In the genomic region with DNA sequence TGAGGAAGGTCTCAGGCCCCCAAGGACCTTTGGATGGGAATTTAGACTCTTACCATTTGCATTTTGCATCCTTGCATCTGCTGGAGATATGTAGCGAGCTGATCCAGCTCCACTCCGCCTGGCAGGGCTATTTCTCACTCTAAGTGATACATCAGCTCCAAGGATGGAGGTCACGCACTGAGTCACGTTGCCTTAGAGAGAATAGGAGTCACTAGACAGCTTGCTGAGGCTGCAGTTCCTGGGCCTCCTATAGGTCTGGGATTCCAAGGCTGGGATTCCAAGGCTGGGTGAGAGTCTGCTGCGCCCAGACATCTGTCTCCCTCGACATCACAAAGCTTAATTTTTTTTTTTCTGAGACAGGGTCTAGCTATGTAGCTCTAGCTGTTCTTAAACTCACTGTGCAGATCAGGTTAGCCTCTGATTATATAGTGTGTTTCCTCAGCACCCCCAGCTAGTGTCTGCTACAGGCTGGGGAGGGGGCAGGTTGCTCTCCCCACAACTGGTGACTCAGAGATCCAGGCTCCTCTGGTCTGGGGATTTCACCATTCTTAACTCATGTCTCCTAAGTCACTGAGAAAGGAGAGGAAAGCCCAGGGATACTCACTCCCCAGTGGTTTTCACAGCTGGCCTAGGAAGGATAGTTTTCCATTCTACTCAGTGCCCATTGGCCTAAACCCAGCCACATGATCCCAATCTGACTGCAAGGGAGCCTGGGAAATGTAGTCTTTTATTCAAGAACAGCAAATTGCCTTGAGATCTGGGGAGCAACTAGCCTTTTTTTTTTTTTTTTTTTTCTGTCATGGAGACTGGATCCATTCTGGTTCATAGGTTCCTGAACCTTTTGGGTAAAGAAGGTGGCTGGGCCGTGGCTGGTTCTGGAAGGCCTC, we compare ENCODE assay signal across 8 mouse cellular contexts.
DNase-seq lines count a peak whose midpoint lies in the region; ATAC-seq lines count a peak whose summit lies in the region.

No protein-coding gene starts in this region.

- no peak overlapping the region for H3K9ac ChIP-seq in neural tube, embryonic 11.5 days (ENCODE audit: low read length)
- no peak overlapping the region for H3K9ac ChIP-seq in hindbrain, embryonic 15.5 days
- H3K9ac ChIP-seq in stomach, embryonic 14.5 days (replicated peaks; ENCODE audit: low read depth, low read length), result no peak overlapping the region

- H3K9me3 ChIP-seq in neural tube, embryonic 11.5 days (ENCODE audit: control insufficient read depth, low read length), result no peaks in the 10 kb centered on the region
- no peaks in the 10 kb centered on the region for H3K9me3 ChIP-seq in hindbrain, embryonic 15.5 days
- no peaks in the 10 kb centered on the region for H3K9me3 ChIP-seq in stomach, embryonic 14.5 days (ENCODE audit: control insufficient read depth, low read depth, low read length)

- no peaks in the 10 kb centered on the region for H3K36me3 ChIP-seq in neural tube, embryonic 11.5 days (ENCODE audit: control insufficient read depth, insufficient read depth, low read length)
- H3K36me3 ChIP-seq in hindbrain, embryonic 15.5 days, result no peaks in the 10 kb centered on the region
- no peaks in the 10 kb centered on the region for H3K36me3 ChIP-seq in stomach, embryonic 14.5 days (ENCODE audit: control insufficient read depth, insufficient read depth, low read length)

- no peak overlapping the region for H3K27ac ChIP-seq in neural tube, embryonic 11.5 days (ENCODE audit: low read depth, low read length)
- 0 out of 2 replicates have a peak overlapping the region, but pooled peaks have one; percentile 55 for H3K27ac ChIP-seq in hindbrain, embryonic 15.5 days (replicated peaks)
- no peak overlapping the region for H3K27ac ChIP-seq in stomach, embryonic 14.5 days (ENCODE audit: low read length)

- H3K4me2 ChIP-seq in neural tube, embryonic 11.5 days (ENCODE audit: low read depth), result no peak overlapping the region
- no peak overlapping the region for H3K4me2 ChIP-seq in hindbrain, embryonic 15.5 days
- no peak overlapping the region for H3K4me2 ChIP-seq in stomach, embryonic 14.5 days (replicated peaks; ENCODE audit: low read depth, low read length)

- H3K27me3 ChIP-seq in neural tube, embryonic 11.5 days (ENCODE audit: control insufficient read depth, insufficient read depth, low read length), result no peaks in the 10 kb centered on the region
- H3K27me3 ChIP-seq in hindbrain, embryonic 15.5 days, result peaks cover 2% of the 10 kb centered on the region; the same call in 1 of the 2 replicates
- no peaks in the 10 kb centered on the region for H3K27me3 ChIP-seq in stomach, embryonic 14.5 days (ENCODE audit: control insufficient read depth, insufficient read depth, low read length)

- no peak overlapping the region for H3K4me3 ChIP-seq in neural tube, embryonic 11.5 days (ENCODE audit: low read depth, low read length)
- H3K4me3 ChIP-seq in hindbrain, embryonic 15.5 days, result no peak overlapping the region
- H3K4me3 ChIP-seq in stomach, embryonic 14.5 days (ENCODE audit: low read depth, low read length), result no peak overlapping the region

- WGBS in neural tube, embryonic 11.5 days, result 79% methylated on average over 7 of the region's 7 CpGs
- WGBS in hindbrain, embryonic 15.5 days, result 67% methylated on average over 7 of the region's 7 CpGs
- 65% methylated on average over 7 of the region's 7 CpGs for WGBS in stomach, embryonic 14.5 days

- H3K4me1 ChIP-seq in neural tube, embryonic 11.5 days (ENCODE audit: control insufficient read depth, insufficient read depth, low read length), result peaks cover 14% of the 10 kb centered on the region
- H3K4me1 ChIP-seq in hindbrain, embryonic 15.5 days (replicated peaks), result peaks cover 21% of the 10 kb centered on the region
- H3K4me1 ChIP-seq in stomach, embryonic 14.5 days (ENCODE audit: control insufficient read depth, insufficient read depth, low read length), result no peaks in the 10 kb centered on the region

- peak; percentile 56 to 72 for DNase-seq in frontal cortex, adult 2 months (ENCODE audit: extremely low spot score in 1 of 2, low spot score in 1 of 2)
- no peak for DNase-seq in frontal cortex, postnatal 14 days (ENCODE audit: low spot score in 2 of 2)
- no peak for DNase-seq in neural tube, embryonic 11.5 days (ENCODE audit: low spot score)
- no peak for DNase-seq in neural tube, embryonic 10.5 days (ENCODE audit: extremely low spot score, low spot score)
- DNase-seq in left cerebral cortex, adult 11 months (ENCODE audit: low spot score), result no peak
- DNase-seq in layer of hippocampus, adult 9-11 months, result no peak

- ATAC-seq in neural tube, embryonic 11.5 days (ENCODE audit: insufficient read depth, low FRiP score, low TSS enrichment), result peak; percentile 58; the same call in 1 of the 2 replicates
- peak; percentile 66; the same call in 1 of the 2 replicates for ATAC-seq in hindbrain, embryonic 15.5 days (ENCODE audit: low FRiP score, low read depth)
- ATAC-seq in stomach, embryonic 14.5 days (ENCODE audit: insufficient number of reproducible peaks, insufficient read depth, low FRiP score, low read depth), result 0 out of 2 replicates have a peak, but pooled peaks have one; percentile 39

Comparison
In these comparisons a context has a peak if more than half of its experiments do, and no peak if none do; other contexts are left out.
1. DNase-seq: peak in frontal cortex, adult 2 months (2 of 2); none in frontal cortex, postnatal 14 days (0 of 2), neural tube, embryonic 11.5 days (single experiment), neural tube, embryonic 10.5 days (single experiment), left cerebral cortex, adult 11 months (single experiment) and layer of hippocampus, adult 9-11 months (single experiment).
2. Peak in every context shown above with its lines, with median percentiles within 50 percentile points of each other: ATAC-seq.